Mouse (Mus musculus) retina, embryonic 14.5 days (tissue): ENCODE data around the gene Smdt1.

Experiments
- DNase-seq: peaks from one replicate; pipeline ENCODE4 v3.0.0-alpha.2; 2015; ENCODE audit warnings: low spot score

Gene Smdt1

GRCm38 (mm10) chr15:82338593-82339112, at the start of gene Smdt1, which contains the start of the genes Naga and Pheta2:
TSS of gene Smdt1 (plus strand) at chr15:82338959.
TSS of gene Naga (minus strand) at chr15:82338925.
TSS of gene Pheta2 (plus strand) at chr15:82338942.
- DNase-seq: peak; percentile 96

DNA sequence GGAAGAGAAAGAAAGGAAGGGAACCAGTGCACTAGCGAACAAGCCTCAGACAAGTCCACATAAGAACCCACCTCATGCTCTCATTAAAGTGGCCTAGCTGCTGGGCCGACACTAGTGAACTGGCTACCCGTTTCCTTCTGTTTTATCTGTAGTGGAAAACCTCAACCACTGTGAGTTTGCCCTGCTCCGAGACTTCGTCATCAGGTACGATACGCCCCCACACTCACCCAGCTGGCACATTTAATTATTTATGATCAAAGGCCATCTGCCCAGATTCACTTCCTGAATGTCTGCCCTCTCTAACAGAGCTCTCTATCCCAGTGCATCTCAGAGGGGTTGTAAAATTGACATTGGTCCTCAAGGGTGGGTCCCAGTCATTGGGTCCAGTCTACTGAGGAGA, 48.5 kb upstream of the Smdt1 start:
- DNase-seq: peak; percentile 26

- peak; percentile 12 for DNase-seq
Measured at GRCm38 (mm10) chr15:82292851-82293250, 45.9 kb upstream of the Smdt1 start.

GRCm38 (mm10) chr15:82293271-82293711, 45.5 kb upstream of the Smdt1 start:
- DNase-seq: peak; percentile 70

DNA sequence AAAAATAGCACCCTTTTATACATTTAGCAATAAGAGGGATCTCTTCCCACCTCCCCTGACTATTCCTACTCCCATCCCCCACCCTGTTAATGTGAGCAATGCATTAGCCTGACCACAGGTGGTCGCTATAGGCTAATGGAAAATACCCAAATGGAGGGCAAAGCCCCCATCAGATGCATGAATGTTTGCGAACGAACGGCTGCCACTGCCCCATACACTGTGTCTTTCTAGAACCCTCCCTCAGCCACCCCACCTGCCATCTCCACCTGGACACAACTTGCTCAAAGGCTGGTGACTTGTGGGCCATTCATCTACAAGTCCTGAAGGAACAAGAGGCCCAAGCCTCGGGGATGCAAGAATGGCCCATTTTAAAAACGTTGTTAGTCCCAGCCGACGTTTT, 44.7 kb upstream of the Smdt1 start:
- peak; percentile 65 for DNase-seq

GRCm38 (mm10) chr15:82298764-82299561, 39.8 kb upstream of the Smdt1 start, which contains the start of gene Wbp2nl:
TSS of gene Wbp2nl (plus strand) at chr15:82298954.
- peak; percentile 13 for DNase-seq

DNA sequence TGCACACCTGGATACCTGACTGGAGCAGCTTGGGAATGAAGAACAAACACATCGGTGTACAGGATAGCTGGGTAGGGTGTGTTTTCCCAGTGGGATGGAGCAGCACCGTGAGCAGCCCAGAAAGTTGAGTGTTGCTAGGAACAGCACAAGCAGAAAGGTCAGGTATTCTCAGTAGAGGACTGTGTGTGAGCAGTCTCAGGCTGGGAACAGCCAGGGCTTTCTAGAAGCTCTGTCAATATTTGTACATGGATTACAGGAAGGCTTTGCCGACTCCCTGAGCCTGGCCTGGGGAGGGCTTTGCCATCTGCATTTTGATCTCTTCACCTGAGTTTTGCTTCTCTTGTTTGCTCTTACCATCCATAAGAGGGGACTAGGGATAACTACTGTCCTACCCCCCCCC, 31.7 kb upstream of the Smdt1 start:
- DNase-seq: no peak

- no peak for DNase-seq
Measured at GRCm38 (mm10) chr15:82308416-82308815, 30.3 kb upstream of the Smdt1 start.

- DNase-seq: no peak
Measured at GRCm38 (mm10) chr15:82317839-82318238, 20.9 kb upstream of the Smdt1 start.

- DNase-seq: no peak
Measured at GRCm38 (mm10) chr15:82319613-82320012, 19.1 kb upstream of the Smdt1 start.

DNA sequence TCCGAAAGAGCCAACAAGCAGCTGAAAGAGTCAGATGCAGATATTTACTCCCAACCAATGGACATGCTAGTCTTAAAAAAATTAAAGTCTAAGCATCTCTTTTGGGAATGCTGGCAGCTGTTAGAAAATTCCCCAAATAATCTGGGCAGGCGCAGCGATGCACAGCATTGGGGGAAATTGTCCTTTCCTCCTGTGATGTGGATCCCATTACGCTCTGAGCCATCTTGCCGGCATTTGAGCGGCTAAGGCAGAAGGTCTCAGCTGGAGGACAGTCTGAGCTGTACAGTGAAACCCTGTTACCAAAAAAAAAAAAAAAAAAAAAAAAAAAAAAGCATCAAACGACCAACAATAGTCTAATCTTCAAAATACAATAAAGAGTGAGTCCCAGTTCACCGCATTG, 16.6 kb upstream of the Smdt1 start:
- DNase-seq: no peak

DNA sequence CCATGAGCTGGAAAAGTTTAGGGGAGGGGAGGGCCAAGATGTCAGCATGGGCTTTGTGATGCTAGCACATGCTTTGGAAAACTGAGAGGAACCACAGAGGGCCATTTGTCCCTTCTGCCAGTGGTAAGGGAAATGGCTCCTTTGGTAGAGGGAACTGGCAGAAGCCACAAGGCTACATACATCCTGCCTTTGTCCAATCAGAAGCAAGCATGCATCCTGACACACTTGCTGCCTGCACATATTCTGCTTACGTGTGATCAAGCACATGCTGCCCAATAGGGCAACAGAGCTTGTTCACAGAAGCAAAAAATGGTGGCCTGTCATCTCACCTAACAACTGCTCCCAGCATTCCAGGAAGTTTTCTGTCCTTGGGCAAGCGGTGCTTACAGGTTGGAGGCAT, 13.4 kb upstream of the Smdt1 start:
- no peak for DNase-seq

DNA sequence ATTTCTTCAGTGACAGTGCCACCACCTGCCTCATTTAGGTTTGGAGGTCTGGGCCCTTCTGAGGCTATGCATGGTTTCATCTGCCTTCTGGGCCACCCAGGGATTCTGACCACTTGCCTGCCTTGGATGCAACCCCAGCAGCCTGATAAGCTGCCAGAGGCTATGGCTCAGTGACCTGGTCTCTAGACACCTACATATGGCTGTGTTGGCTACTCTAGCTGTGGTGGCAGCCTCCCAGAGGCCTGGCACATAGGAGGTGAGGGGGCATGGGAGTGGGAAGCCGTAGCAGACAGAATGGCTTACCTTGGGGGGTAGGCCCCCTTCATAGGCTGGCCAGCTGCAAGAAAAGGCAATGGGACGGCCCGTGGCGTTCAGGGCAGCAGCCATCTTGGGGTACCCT, 3.6 kb upstream of the Smdt1 start:
- no peak for DNase-seq

- DNase-seq: no peak
Measured at GRCm38 (mm10) chr15:82336629-82337028, 2.1 kb upstream of the Smdt1 start.

DNA sequence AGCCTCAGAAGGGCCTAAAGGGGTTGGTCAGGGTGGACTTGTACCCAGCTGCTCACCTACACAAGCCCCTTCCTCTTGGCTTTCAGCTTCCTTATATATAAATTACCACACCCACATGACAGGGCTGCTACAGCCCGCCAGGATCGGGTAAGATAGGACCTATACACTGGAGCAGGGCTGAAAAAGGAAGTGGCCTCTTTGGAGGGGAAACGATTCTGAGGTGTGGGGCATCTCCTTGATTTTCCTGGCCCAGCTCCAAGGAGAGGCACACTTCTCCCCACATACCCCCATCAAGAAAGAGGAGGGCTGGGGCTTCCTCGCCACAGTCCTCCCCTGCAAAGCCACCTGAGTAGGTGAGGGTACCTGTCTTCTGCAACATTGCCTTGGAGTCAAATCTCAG, 884 bp upstream of the Smdt1 start:
- DNase-seq: no peak

GRCm38 (mm10) chr15:82339150-82339549, 391 bp downstream of the Smdt1 start:
- DNase-seq: no peak

- DNase-seq: no peak
Measured at GRCm38 (mm10) chr15:82339634-82340254, 985 bp downstream of the Smdt1 start.

DNA sequence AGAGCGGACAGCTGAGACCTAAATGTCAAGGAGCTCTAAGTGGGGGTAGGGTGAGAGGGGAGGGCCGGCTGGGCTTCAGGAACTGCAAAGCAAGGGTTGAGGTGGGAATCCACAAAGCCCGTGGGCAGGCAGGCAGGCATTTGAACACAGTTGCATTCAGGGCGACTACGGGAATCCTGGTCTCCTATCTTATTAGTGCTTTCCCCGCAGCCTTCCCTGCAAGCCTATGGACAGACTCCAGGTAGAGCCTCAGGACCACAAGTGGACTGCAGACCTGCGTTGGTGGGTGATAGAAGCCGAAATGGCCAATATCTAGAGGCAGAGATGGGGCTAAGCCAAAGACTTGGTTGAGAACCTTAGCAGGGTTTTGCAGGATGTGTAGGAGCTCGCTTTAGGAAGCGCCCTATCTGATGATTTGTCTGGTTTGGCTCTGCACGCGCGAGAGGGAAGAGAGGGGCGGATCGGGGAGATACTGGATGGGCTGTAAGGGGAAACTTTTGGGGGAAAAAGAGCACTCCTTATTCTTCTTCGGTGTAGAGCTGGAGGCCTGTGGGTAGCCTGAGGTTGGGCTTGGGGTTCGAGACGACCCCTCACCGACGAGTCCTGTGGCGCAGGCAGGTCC, 1.8 kb downstream of the Smdt1 start:
- DNase-seq: no peak

DNA sequence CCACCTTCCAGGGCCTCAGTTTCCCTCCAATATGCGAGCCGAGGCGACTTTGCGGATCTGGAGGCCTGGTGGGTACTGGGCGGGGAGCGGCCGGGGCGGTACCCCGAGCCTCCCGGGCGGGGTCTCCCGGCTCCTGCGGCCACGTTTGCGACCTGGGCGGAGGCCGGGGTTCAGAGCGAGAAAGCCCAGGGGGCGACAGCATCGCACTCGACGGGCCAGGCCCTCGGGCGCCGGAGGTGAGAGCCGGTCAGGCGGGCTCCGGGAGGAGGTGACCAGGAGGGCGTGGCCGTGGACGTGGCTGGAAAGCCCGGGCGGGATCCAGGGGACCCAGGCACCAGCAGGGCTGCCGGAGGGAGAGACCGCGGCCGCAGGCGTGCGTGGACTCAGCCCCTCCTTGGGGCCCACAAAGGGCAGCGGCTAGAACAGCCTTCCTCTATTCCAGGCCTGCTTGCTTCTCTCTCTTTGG, 2.3 kb downstream of the Smdt1 start:
- DNase-seq: peak; percentile 55

DNA sequence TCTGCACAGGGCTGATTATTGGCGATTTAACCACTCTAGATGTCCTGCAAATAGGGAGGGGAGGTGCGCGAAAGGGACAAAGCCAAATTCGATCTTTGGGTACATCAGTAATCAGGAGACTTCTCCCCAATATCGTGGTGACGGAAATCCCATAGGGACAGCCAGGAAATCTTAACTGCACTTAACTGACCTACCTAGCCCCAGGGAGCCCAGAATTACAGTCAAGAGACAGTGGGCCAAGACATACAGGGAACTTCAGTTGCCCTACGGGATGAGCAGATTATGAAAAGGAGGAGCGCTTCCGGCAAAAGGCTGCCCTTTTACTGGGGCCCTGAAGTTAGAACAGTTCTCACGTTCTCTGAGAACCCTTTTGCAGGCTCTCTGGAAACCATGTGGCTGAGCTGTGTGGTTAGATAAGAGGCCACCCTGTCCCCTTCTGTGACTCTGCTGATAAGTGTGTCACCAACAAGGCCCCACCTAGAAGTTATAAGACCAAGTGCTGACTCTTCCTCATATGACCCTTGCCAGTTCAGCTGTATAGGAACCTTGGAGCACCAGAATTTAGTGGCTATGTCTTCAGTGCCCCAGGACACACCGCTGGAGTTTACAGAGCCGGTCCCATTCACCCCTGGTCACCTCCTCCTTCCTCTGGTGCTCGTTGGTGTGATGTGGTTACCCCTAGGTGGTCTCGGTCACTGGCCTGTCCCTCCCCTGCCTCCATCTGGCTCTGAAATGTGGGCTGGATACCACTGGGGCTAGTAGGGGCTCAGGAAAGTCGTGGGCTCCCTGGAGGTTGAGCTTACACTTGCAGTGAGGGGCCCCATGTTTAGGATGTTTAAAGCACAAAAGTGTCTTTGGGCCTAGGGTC, 3.1 kb downstream of the Smdt1 start:
- no peak for DNase-seq

DNA sequence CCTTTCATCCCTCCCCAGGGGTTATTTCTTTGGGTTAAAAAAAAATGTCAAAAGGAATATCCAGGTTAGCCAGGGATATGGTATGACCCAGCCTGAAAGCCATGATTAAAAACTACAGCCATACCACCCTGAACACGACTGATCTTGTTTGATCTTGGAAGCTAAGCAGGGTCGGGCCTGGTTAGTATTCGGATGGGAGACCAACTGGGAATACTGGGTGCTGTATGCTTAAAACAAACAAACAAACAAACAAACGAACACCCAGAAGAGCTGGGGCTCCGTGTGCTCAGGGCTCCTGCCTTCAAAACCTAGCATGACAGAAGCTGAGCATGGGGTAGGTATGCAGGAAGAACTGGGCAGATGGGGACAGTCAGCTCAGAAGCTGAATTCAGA, 3.8 kb downstream of the Smdt1 start:
- DNase-seq: no peak
